Mouse (Mus musculus): ENCODE measurements around the gene B3gnt3. TPM values are rescaled to one million over a fixed set of nuclear protein-coding genes. Genes with fewer than 3 reads are reported as not detected.
"Not testable (repeated sequence)": the region's sequence is repeated elsewhere in the genome, so short reads cannot be mapped to it uniquely, and the experiment has no call there.

Gene B3gnt3
- total RNA-seq (2021): 1 to 10 TPM; 1.7 to 2.4 TPM
- long read RNA-seq, experiment 1: 0 reads
- long read RNA-seq, experiment 2, partial matches to known transcripts: 0 of 5 reads
- long read RNA-seq, experiment 2, other reads (novel, unspliced or antisense): 1 of 5 reads

DNA sequence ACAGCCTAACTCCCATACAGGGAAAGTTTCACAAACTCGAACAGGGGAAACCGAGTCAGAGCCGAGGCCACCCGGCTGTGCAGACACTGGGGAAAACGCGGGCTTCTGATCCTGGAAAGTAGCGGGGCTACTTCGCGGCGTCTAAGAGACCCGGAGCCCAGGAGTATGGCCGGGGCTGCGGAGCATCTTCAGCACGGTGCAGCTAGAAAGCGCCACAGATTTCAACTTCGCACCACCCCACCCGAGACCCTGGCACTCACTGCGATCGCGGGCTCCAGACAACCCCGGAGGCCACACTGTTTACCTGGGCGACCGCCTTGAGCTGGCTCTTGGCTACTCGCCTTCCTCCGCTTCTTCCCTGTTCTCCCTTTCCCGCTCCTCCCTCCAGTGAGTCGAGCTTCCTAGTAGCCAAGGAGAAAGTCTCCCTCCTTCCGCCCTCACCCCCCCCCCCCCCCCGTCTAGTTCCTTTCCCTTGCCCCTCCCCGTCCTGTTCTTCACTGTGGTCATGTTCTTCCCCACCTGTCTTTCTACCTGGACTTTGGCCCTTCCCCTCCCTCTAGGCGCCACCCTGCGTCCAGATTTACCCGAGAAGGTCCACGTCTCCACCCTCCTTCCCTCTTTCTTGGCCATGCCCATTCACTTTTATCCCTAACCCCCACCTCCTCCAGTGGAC is at the start of gene B3gnt3:
B3gnt3 (minus strand) TSS at position 376 of the 673 bp plus-strand sequence.
- no peak for DNase-seq (ENCODE audit: low spot score)

DNA sequence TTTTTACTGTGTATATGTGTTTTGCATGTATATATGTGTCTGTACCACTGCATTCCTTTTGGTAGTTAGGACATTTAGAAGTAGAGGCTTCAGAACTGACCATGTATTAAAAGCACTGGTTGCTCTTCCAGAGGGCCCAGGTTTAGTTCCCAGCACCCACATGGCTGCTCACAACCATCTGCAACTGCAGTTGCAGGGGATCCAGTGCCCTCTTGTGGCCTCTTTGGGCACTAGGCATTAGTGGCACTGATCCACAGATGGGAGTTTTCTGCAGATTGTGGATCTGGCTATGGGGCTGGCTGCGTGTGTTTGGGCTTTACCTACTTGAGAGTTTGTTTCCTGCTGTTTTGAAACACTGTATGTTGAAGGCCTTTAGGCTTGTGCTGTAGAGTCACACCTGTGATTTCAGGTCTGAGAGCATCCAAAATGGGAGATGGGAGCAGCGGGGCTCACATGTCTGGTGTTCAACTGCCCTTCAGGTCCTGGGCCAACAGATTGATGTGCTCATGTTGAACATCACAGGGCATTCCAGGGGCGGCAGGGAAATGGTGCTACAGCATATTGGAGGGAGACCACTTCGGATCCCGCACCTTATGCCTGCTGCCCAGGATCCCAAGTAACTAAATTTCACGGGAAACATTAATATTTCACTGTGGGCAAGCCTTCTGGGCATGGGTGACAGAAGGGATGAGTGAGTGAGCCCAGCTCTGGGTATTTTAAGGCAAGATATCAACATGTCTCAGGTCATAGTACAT is 47.9 kb upstream of the B3gnt3 start:
- DNase-seq (ENCODE audit: low spot score): not testable (repeated sequence)

DNA sequence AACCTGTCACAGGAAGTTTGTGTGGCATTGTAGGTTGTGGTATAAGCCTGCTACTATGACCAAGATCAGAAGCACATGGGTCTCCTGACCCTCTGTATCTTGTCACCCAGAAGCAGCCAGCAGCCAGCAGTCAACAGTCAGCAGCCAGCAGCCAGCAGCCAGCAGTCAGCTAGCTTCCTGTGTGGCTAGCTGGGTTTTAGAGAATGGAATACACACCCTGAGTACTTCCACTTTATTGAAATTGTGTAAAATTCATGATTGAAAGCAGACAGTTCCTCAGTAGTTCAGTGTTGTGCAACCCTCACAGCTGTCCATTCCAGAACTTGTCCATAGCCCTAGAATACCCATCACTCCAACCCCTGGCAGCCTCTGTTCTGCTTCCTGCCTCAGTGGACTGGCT is 45.5 kb upstream of the B3gnt3 start:
- not testable (repeated sequence) for DNase-seq (ENCODE audit: low spot score)

DNA sequence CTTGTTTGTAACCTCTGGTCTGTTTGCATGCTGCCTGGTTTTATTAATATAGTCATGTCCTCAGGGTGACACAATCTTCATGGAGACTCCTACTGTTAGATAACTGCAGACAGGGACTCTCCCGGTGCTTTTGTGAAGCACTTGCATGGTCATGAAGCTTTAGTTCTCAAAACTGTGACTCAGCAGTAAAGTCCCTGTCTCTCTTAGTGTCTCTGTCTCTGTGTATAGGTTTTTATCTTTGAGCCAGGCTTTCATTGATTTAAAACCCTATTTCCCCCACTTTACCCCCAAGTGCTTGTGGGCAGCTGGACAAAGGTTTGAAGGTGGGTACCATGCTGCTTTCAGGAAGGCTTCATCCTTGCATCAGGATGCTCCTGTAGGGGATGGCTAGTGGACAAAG is 43.7 kb upstream of the B3gnt3 start:
- DNase-seq (ENCODE audit: low spot score): no peak

DNA sequence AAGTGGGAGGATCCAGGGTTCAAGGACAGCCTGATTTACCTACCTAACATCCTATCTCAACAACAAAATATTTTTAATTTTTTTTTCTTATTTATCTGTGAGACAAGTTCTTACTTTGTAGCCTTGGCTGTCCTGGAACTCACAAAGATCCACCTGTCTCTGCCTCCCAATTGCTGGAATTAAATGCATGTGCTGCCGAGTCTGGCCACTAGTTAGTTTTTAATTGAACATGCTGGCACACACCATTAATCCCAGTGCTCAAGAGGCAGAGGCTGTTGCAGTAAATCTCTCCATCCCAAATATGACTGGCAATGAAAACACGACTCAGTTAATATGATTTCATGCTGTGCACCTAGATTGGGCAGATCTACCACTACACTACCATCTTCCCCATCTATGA is 41.2 kb upstream of the B3gnt3 start:
- no peak for DNase-seq (ENCODE audit: low spot score)

DNA sequence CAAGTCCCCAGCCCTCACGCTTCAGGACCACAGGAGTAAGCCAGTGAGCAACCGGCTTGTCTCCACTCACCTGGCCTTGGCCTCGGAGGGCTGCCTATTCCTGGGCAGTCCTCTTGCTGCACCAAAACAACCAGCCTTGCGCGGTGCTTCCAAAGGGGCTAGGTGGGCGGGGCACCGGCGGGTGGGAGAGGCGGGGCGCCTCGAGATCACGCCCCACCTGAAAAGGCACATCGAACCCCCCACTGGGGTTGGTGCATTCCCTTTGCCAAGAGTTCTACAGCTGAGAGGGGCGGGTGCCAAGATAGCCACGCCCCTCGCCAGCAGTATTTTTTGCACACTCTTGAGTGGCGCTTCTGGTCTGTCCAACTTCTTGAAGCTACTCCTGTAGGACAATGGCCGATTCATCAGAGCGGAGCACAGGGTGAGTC is 40.1 kb upstream of the B3gnt3 start:
- DNase-seq (ENCODE audit: low spot score): no peak

DNA sequence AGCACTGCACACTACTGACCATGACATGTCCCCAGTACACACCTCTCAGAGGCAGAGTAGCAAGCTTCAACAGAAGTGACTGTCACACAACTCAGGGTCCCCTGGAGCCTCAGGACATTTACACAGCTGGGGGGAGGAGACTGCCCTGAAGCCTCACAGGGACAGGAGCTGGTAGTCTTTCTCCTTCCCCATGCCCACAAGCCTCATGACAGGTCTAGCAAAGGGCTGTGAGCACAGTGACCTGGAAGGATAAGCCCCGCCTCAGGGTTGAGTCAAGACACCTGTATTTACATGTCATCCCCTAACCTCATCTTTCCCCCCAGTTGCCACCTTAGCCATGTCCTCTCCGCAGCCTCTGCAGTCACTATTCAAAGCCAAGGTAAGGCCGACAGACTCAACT is 39.6 kb upstream of the B3gnt3 start:
- no peak for DNase-seq (ENCODE audit: low spot score)

DNA sequence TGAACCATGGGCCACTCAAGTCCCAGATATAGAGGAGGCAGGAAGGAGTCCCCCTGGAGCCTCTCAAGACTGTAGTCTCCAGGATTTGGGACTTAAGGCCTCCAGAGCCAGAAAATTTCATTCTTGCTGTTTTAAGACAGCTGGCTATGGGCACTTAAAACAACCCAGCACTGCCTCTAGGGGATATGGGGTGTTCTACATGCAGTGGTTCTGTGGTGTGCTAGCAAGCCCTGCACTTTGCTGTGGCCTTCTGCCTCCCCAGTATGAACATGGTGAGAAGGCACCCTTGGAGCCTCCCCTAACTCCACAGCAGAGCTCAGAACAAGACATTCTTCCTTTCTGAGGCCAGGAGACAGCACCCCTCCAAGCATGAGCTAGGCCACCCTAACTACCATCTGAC is 36.7 kb upstream of the B3gnt3 start:
- not testable (repeated sequence) for DNase-seq (ENCODE audit: low spot score)

DNA sequence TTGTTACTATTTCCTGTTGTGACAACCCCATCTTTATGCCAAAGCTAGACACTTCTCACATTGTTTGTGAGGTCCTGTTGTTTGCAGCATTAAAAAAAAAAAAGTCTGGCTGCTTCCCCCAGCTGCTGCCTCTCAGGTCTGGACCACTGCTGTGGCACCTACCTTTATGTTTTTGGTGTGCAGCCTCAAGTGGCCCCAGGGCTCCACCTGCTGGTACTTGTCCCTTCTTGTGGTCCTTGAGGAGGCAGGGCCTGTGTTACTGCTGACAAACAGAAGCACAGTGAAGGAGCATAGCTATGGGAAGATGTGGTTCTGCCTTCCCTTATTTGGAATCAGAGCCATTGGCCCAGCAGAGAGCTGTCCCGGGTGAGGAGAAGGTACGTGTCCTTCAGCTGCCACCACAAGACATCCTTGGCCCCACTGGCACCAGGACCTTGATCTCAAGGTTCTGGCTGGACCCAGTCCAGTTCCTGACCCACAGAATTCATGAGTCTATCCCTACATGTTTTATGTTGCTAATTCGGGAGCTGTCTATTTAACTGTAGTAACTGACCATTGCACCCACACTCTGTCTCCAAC is 30.2 kb upstream of the B3gnt3 start:
- no peak for DNase-seq (ENCODE audit: low spot score)

DNA sequence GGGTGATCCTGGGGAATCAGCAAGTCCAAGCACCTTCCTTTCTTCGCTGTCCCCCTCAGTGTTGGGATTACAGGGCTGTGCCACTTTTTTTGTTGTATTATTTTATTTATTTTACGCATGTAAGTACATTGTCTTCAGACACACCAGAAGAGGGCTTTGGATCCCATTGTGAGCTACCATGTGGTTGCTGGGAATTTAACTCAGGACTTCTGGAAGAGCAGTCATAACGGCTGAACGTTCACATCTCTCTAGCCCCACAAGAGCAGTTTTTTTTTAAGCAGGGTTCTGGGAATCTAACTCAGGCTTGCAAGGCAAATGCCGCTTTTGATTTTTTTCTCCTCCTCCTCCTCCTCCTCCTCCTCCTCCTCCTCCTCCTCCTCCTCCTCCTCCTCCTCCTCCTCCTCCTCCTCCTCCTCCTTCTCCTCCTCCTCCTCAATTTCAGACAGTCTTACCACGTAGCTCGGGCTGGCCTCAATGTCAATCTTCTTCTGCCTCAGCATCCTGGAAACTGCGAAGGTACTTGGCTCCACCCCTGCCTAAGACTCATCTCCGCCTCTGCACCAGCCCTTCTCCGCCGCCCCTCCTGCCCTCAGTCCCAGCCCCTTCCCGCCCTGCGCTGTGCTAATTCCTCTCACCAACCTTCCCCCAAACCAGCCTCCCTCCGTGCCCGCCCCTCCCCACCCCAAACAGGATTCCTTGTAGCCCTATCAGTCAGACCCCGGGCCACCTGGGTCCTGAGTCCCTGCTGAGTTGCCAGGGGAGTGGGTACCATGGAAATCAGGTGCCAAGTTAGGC is 27.4 kb upstream of the B3gnt3 start:
- DNase-seq (ENCODE audit: low spot score): no peak

DNA sequence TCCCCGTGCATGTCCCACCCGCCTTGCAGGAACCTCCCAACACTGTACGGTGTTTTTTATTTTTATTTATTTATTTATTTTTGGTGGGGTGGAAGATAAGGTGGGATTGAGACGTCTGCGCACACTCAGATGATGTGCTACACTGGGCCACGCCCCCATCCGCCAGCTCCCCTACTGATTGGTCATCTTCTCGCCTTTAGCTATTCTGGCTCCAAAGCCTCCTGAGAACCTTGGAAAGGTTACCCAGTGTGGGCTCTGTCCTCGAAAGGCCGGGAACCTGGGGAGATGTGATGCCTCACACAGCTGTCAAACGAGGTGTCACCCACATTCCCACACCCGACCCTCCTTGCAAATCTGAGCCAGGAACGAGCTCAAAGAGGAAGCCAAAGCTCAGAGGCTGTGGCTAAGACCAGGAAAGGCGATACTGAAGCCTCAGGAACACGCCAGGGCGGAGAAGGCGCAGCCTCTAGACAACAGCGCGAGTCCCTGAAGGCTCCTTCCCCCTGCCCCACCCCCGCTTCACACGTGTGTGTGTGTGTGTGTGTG is 26.7 kb upstream of the B3gnt3 start:
- no peak for DNase-seq (ENCODE audit: low spot score)

DNA sequence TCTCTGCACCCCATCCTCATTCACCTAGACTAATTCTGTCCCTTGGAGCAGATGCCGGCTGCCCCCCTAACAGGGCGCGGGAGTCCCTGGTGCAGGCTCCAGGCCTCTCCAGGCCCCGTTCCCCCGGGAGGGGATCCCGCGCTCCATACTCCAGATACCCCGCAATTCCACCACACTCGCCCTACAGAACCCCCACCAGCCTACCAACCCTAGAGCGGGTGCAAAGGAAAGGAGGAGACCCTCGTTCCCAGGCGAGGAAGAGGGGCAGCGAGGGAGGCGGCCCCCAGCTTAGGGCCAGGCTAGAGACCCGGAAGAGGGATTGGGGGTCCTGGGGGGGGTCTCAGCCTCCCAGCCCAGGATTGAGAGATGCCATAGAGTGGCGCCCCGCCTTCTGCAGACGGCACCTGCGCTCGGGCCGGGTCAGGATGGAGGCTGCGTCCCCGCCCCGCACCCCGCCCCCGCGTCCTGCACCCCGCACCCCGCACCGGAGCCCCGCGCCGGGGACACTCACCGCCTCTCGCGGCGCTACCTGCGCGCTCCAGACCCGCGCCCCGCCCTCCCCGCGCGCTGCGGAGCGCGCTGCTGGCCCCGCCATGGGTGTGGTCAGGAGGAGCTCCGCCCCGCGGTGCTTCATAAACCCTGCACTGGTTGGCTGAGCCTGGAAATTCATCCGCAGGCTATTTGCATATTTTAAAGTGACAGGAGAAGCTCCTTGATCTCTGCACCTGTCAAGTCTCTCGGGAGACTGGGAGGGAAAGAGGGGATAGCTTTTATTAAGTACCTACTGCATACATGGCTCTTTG is 23.7 kb upstream of the B3gnt3 start, which contains the start of gene Fcho1:
Fcho1 (minus strand) TSS at position 595 of the 803 bp plus-strand sequence.
- DNase-seq (ENCODE audit: low spot score): peak; percentile 15

DNA sequence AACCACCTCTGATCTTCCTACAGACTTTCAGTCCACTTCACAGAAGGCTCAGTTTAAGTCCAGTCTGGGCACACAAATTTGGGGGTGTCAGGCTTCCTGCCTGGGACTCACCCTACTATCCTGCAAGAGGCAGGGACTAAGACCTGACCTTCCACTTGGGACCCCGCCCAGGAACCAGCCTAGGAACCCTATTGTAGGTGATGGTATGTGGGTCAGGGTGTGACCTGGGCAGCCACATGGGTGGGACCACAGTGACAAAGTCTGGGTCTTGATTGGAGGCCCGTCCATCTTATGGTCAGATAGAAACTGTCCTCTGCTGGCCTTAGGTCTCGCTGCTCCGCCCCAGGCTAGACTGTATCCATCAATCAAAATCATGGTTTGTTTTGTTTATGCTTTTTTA is 22.8 kb upstream of the B3gnt3 start:
- DNase-seq (ENCODE audit: low spot score): no peak

DNA sequence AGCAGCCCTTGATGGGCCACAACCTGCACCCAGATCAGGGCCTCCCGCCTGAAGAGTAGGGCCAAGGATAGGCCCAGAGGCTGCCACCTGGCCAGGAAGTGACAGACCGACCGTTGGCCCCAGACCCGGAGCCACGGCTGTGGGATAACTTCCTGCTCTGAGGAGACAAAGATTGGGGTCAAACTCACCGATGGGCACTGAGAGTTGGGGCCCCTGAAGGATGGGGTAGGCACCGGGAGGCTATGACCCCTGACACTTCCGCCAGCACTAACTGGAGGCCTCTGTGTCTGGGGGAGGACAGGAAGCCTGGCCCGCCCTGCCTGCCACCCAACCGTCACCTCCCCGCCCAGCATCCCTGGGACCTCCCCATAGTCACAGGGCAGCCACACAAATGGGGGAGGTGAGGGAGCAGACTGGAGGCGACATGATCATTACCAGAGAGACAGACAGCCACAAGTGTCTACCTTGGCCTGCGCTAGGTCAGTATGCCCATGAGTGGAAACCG is 21.5 kb upstream of the B3gnt3 start:
- no peak for DNase-seq (ENCODE audit: low spot score)

DNA sequence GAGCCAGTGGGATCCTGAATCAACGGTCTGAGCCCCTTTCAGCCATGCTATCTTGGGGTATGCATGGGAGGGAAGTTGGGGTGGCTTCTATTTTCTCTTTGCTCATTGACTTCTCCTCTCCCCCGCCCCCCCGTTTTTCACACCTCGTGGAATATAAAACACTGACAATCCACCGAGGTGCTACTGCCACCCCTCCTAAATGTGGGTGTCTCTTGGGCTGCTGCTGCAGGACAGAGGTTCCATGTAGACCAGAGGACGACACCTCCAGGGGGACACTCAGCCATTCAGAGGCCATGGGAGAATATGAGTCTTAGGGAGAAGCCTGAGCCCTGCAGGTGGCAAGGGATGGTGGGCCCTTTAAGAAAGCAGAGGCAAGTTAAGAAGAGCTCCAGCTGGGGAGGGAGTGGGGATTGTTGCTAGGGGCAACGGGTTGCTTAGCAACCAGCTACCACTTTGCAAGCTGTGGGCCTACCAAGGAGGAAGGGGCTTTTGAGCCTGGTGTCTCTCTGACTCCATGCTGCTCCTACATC is 18.4 kb upstream of the B3gnt3 start:
- DNase-seq (ENCODE audit: low spot score): no peak

DNA sequence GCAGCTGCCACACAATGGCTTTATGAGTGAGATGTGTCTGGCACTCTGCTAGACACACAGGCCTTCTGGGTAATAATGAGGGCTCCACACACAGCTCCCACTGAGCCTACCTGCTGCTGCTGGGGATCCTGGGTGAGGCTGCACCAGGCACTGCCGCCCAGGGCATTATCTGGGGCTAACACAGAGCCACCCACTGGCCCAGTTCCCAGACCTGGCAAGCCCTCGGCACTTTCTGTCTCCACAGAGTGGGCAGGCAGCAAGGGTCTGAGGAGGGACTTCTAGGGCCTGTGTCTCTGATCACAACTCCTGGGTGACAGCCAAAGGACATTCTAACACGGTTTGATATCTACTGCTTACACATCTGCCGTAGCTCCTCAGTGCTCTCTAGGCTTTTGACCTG is 17.6 kb upstream of the B3gnt3 start:
- no peak for DNase-seq (ENCODE audit: low spot score)

DNA sequence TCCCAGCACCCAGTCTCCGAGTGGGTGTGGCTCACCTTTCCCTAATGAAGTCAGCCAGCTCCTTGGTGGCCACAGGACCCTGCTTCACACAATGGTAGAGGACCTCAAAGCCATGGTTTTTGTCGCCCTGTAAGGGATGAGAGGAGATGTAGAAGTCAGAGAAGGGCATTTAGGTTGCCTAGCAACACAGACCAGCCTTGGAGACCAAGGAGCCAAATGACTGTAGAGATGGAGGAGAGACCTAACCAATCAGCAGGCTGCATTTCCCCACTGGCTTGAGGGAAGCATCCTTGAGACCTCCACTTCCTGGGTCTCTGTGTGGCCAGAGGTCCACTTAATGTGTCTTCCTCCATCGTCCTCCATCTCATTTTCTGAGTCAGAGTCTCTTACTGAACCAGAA is 16.7 kb upstream of the B3gnt3 start:
- no peak for DNase-seq (ENCODE audit: low spot score)

DNA sequence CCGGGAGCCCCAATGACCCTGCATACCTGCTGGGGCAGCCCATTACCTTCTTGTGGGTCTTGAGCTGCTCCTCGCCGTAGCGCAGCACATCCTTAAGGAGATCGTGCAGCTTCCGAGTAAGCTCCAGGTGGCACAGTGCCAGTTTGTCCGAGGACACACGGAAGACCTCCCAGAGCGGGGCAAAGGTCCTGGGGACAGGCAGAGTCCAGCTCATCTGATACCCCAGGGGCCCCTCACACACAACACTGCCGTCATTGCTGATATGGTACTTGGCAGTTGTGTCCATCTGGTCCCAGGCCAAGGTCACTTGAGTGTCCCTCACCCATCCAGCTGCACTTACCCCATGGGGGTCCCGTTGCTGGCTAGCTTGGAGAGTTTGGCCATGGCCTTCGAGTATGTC is 15.5 kb upstream of the B3gnt3 start:
- no peak for DNase-seq (ENCODE audit: low spot score)

DNA sequence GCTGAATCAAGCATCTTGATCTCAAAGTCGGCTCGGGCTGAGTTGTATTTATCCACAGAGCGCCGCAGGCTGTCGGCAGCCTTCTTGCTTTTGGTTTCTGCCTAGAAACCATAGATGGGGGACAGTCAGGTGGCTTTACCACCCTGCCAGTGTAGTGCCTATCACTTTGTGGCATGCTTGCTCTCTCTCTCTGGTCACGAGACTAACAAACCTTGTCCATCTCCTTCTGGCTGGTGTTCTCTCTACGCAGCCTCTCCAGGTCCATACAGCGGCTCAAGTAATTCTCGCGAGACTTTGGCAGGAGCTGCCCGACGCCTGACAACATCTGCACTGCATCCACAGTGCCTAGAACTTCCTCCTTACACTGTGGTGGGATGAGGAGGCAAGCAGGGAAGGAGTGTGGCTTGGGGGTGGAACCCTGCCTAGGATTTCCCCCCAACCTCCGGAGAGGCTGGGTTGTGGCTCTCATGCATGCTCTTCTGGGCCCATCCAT is 15.0 kb upstream of the B3gnt3 start:
- DNase-seq (ENCODE audit: low spot score): no peak

DNA sequence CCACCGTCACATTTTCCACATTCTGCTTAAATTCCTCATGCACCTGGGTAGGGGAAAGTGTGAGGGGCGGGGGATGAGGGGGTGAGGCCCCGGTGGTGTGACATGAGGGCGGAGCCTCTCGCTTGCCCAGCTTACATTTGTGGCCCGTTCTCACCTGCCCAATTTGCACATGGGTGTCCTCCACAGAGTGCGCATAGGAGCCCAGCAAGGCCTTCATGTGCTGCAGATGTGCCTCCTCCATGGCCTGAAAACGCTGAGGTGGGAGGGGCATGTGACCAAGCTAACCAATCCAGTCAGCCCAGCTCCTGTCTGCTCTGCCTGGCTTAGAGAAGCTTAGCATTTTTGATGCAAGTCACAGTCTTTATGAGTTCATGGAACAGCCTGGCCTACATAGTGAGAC is 13.9 kb upstream of the B3gnt3 start:
- DNase-seq (ENCODE audit: low spot score): no peak

All from gastrocnemius, adult 18-20 months (tissue).